Mouse (Mus musculus) liver, adult (tissue): ENCODE data around the gene Phf14.

Source experiments
- GATA4 ChIP-seq: IDR thresholded peaks from 2 replicates; pipeline ENCODE4 v1.6.1; 2014; ENCODE audit warnings: mild to moderate bottlenecking, low read length; ENCODE audit not compliant: insufficient replicate concordance

Gene Phf14

GRCm38 (mm10) chr6:11907269-11908032 lies at the start of gene Phf14, which contains the start of gene Ndufa4:
Phf14 (plus strand) TSS chr6:11907809.
Ndufa4 (minus strand) TSS chr6:11907497.
- no peak; the same call in 1 of the 2 replicates for TF ChIP-seq GATA4

- TF ChIP-seq GATA4, result no peak
These were observed 6.7 kb upstream of the Phf14 start for GRCm38 (mm10) chr6:11900809-11901310.

- no peak for TF ChIP-seq GATA4
These were observed 730 bp upstream of the Phf14 start for GRCm38 (mm10) chr6:11906890-11907268.

GRCm38 (mm10) chr6:11908170-11908569 lies 561 bp downstream of the Phf14 start:
- no peak for TF ChIP-seq GATA4

- TF ChIP-seq GATA4, result no peak
These were observed 18.0 kb downstream of the Phf14 start for GRCm38 (mm10) chr6:11925496-11926041.

GRCm38 (mm10) chr6:11926082-11926595 lies 18.5 kb downstream of the Phf14 start:
- TF ChIP-seq GATA4, result no peak

GRCm38 (mm10) chr6:11927485-11927884 lies 19.9 kb downstream of the Phf14 start:
- TF ChIP-seq GATA4, result no peak

GRCm38 (mm10) chr6:11933403-11933802 lies 25.8 kb downstream of the Phf14 start:
- no peak for TF ChIP-seq GATA4

- no peak for TF ChIP-seq GATA4
These were observed 33.3 kb downstream of the Phf14 start for GRCm38 (mm10) chr6:11940895-11941294.

GRCm38 (mm10) chr6:11942089-11942488 lies 34.5 kb downstream of the Phf14 start:
- no peak for TF ChIP-seq GATA4

GRCm38 (mm10) chr6:11948100-11948499 lies 40.5 kb downstream of the Phf14 start:
- no peak for TF ChIP-seq GATA4

GRCm38 (mm10) chr6:11960172-11960571 lies 52.6 kb downstream of the Phf14 start:
- no peak for TF ChIP-seq GATA4

GRCm38 (mm10) chr6:11993782-11994181 lies 86.2 kb downstream of the Phf14 start:
- TF ChIP-seq GATA4, result no peak

- no peak for TF ChIP-seq GATA4
These were observed 91.0 kb downstream of the Phf14 start for GRCm38 (mm10) chr6:11998576-11998975.

GRCm38 (mm10) chr6:11999506-11999905 lies 91.9 kb downstream of the Phf14 start:
- no peak for TF ChIP-seq GATA4

- TF ChIP-seq GATA4, result no peak
These were observed 97.8 kb downstream of the Phf14 start for GRCm38 (mm10) chr6:12005455-12005854.
